Mouse (Mus musculus): ENCODE data around the gene Fam81b.
"Not testable (repeated sequence)": the region's sequence is repeated elsewhere in the genome, so short reads cannot be mapped to it uniquely, and the experiment has no call there.

Gene Fam81b

DNA sequence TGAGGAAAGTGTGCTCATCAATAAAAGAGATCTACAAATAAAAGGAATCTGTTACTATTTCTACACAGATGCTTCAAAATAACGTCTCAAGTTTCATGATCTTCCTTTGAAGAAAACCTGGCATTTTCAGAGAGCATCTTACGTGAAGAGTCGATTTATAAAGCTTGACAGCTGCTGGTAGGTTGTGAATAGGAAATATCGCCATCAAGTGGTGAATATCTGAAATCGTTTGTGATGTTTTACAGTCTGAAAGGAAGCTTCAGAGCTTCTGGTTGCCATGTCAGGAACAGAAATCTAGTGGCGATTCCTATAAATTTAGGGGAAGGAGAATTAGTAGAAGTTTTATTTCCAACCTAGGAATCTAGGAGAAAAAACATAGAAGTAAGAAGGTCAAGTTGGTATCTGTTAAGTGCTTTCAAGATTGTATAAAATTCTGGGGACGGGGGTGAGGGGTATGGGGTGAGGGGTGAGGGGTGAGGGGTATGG is at the start of gene Fam81b:
Gene Fam81b (minus strand): TSS at position 436 of the 486 bp plus-strand sequence.
- no peak for DNase-seq (ENCODE audit: low spot score)

DNA sequence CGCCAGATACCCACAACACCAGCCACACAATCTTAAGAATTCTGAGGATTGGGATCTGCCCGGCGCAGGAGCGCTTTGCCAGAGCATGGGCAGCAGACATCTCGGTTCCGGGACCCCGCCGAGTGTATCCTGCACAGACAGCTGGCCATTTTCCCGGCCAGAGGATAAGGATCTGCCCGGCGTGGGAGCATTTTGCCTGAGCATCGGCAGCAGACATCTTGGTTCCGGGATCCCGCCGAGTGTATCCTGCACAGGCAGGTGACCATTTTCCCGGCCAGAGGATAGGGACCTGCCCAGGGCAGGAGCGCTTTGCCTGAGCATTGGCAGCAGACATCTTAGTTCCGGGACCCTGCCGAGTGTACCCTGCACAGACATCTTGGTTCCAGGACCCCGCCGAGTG is 41.1 kb upstream of the Fam81b start:
- DNase-seq (ENCODE audit: low spot score) = not testable (repeated sequence)

DNA sequence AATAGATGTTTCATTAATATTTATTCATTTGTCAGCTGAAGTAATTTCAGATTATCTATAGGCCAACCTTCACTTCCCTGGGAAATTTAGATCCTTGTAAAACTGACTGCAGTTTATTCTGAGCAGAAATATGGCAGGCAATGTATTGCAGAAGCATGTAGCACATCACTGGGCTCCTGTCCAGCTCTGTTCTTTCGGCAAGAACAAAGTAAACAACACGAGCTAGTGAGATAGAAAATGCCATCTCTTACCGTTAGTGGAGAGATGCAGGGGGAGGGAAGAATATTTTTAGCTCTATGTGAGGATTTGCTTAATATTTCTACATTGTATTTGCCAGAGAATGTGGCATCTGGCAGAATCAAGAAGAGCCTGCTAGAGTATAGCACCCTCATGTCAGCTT is 13.8 kb upstream of the Fam81b start:
- no peak for DNase-seq (ENCODE audit: low spot score)

DNA sequence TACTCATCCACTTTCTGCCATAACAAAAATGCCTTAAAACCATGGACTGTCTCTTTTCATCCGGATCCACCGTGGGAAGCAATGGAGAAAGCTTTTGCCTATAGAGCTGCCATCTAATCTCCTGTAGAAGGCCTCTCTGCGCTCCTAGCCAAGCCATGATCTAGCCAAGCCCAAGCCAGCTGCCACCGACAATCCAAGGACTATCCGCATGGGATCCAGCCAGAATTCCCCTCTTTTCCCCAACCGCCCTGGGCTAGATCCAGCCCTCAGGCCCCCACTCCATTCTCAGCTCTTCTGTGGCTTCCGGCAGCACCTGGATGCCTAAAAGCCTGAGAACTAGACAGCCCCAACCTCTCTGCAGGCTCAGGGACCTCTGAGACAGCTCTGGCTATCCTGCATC is 6.7 kb upstream of the Fam81b start:
- DNase-seq (ENCODE audit: low spot score) = no peak

DNA sequence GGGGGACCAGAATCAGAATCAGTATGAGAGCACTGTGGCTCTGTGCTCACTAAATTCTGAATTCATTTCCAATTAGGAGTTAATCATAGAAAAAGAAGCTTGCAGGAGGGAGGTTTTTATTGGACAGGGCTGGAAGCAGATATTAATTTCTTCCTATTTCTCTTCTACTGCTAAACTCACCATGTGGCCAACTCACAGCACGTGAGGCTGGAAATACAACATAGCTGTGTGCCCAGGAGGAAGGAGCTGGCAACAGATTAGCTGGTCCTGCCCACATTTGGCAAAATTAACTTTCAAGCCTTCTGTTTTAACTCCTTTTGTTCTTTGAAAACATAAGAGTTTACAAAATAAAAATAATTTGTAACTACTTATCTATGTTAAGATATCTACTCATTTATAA is 3.9 kb upstream of the Fam81b start:
- DNase-seq (ENCODE audit: low spot score) = no peak

DNA sequence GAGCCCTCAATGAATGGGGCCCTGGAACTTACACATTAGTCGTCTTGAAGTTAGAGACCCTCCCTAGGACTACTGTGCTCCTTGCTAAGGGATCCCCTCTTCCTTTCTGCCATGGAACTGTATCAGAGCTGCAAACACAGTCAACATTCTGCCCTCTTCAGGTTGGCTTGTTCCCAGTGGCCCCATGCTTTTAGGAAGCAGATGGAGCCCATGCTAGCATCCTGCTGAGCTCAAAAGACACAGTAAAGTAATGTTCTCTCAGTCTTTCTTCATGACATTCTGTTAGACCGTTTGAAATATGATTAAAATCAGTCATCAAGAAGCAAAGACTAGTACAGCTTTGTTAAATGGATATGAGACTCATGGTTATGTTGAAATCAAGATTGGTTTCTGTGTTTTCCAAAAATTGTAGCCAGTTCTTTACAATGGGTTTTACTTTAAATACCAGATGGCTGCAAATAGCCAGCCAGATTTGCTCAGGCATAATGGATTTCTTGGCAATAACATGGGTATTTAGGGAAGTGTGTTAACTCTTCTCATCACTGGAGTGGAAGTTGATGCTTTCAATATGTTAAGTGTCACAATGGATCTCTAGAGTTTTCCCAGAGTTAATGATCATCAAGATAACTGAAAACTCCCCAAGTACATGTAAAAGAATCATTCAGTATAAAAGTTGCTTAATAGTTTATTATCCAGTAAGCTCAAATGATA is 938 bp upstream of the Fam81b start:
- no peak for DNase-seq (ENCODE audit: low spot score)

DNA sequence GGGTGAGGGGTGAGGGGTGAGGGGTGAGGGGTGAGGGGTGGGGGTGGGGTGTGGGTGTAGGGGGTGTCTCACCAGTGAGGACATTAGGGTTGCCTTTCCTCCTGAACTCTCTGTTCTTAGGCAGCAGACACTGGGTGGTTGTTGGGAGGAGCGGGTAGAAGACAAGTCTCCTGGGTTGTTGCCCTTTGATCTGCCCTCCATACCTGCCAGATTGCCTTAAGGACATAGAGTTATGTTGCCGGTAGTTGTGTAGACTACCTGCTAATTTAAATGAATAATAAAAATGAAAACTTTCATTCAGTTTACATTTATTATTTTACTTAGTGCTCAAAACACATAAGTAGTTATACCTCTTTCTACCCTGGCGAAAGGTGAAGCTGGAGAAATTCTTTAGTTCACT is 369 bp upstream of the Fam81b start:
- DNase-seq (ENCODE audit: low spot score) = no peak

DNA sequence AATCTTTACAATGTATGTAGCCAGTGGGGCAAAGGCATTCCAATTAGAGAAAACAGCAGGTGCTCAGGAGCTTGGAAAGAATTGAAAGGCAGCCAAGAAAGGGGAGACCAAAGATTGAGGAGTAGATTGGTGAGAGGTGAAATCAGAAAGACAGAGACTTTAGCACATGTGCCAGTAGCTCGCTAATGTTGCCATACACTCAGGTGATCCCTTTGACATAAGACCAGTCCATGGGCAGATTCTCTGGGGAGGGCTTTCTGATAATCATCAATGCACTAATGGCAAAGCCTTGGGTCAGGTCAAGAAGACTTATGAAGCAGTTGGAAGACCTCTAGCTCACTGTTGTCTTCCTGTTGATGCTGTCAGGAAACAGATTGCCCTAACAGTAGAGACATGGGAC is 671 bp downstream of the Fam81b start:
- no peak for DNase-seq (ENCODE audit: low spot score)

DNA sequence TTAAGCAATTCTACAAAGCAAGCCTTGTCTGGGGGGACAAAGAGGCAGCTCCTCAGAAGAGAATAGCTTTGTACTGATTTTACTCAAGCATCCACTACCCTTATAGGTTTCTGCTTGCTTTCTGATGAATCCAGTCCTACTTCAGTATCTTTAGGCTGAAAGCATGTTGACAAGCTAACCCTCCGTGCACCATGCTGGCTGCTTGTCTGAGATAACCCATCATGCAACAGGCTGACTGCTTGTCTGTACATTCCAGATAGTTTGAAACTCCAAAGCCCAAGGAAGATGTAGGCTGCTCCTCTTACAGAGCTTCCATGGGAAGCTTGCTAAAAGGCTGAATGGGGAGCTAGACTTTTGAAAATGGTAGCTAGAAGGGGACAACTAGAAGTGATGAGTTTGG is 1.7 kb downstream of the Fam81b start:
- no peak for DNase-seq (ENCODE audit: low spot score)

DNA sequence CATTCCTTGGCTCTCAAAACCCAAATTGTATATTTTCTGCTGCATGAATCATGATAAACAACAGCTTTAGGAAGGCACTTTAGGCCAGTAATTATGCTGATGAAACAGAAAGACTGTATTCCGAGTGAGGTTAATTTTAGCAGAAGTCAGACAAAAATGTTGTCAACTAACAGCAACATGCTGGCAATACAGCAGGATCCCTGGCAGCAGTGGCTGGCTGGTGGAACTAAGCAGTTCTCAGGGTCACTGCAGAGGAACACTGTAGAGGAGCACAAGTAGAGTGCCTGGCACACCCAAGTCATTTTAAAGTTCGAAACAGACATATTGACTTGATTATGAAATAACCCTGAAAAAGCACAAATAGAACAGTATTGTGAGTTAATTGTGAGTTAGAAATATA is 2.8 kb downstream of the Fam81b start:
- DNase-seq (ENCODE audit: low spot score) = no peak

DNA sequence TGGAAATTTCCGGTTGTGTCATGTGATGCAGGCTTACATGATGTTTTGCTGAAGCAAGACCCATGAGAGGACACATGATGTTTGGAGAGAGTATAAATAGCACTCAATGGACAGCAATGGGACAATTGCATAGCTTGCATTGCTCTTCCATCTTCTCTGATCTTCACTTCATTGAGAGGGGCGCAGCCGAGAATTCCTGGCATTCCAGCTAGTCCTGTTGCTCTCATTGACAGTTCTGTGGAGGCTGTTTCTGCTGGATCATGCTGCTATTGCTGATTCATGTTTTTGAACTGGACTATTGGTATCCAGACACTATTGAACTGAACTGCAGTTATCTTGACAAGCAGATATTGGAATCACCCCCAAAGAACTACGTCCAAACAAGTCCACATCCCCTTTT is 12.8 kb downstream of the Fam81b start:
- no peak for DNase-seq (ENCODE audit: low spot score)

DNA sequence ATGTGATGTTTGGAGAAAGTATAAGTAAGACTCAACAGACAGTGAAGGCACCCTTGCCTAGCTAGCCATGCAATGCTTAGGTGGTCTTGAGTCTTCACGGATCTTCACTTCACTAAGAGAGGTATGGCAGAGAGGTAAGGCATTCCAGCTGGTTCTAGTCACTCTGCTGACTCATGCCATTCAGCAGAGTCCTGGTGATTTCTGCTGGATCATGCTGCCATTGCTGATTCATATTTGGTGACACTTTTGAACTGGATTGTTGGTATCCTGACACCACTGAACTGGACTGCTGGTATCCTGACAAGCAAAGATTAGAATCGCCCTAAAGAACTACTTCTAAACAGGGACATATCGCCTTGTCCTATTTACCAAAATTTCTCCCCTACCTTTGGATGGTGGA is 20.3 kb downstream of the Fam81b start:
- DNase-seq (ENCODE audit: low spot score) = no peak

DNA sequence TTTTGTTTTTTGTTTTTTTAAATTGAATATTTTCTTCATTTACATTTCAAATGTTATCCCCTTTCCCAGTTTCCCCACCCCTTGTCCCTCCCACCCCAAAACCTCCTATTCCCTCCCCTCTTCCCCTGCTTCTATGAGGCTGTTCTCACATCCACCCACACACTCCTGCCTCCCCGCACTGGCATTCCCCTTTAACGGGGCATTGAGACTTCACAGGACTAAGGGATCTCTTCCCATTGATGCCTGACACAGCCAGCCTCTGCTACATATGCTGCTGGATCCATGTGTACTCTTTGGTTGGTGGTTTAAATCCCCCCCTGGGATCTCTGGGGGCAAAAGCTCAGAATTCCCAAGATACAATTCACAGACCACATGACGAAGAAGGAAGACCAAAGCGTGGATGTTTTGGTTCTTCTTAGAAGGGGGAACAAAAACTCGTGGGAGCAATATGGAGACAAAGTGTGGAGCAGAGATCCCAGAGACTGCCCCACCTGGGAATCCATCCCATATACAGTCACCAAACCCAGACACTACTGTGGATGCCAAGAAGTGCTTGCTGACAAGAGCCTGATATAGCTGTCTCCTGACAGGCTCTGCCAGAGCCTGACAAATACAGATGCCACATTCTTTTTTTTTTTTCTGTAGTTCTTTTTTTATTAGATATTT is 40.4 kb downstream of the Fam81b start:
- no peak for DNase-seq (ENCODE audit: low spot score)

DNA sequence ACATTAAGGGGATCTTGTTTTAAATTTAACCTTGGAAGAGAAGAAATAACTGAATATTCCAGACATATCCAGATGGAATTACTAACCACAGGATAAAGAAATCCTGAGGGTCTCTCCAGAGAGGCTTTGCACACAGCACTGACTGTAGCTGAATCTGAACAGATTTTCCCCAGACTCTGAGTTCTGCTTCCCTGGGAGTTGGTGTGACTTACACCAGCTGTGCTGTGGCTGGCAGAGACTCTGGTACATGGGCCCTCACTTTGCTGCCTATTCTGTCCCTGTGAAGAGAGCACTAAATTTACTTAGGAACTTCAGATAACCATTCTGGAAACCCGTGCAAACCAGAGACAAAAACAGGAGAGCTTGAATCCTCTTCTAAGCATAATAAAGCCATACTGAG is 46.1 kb downstream of the Fam81b start:
- no peak for DNase-seq (ENCODE audit: low spot score)

DNA sequence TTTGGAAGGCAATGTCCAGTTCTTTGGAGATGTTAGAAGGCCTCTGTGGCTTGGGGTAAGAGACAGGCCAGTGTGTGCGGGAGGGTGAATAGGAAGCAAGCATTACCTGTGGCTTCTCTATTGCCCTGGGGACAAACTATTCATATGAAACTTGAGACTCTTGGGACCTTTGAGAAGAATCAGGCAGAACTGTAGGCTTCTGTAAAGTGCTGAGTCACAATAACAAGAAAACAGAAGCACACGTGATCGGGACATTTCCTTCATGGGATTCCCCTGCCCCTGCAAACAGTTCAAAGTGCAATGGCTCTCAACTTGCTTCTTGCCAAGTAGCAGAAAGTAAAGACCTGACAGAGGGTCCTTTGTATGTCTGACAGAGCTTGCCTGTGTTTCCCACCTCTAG is 48.5 kb downstream of the Fam81b start:
- no peak for DNase-seq (ENCODE audit: low spot score)

DNA sequence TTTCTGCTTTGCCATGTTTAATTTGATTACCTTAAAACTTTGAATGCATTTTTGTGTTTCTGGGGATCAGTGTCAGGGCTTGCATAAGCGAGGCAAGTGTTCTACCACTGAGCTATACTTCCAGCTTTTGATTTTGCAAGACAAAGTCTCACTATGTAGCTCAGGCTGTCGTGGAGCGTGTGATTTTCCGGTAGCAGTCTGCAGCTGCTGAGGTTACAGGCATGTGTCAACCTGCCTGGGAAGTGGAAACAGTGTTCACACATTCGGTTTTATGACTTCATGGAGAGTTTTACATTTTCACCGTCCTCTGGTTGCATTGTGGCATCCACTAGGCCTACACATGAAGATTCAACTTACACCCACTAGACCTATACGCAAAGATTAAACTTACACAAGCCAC is 54.8 kb downstream of the Fam81b start:
- no peak for DNase-seq (ENCODE audit: low spot score)

DNA sequence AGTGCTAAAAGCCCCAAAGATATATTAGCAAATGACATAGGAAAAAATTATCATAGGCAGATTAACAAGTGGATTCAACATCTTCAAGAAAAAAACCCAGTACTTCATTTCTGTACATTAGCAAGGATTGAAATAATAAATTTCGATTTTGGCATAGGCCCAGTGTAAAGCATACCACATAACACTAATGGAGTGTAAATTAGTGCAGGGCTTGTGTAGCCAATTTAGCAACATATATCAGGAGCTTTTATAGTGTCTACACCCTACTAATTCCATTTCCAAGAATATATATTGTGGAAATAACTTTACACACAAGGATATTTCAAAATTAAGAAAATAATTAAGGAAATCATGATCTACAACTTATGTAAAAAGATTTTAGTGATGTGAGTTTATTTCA is 55.8 kb downstream of the Fam81b start:
- DNase-seq (ENCODE audit: low spot score) = no peak

DNA sequence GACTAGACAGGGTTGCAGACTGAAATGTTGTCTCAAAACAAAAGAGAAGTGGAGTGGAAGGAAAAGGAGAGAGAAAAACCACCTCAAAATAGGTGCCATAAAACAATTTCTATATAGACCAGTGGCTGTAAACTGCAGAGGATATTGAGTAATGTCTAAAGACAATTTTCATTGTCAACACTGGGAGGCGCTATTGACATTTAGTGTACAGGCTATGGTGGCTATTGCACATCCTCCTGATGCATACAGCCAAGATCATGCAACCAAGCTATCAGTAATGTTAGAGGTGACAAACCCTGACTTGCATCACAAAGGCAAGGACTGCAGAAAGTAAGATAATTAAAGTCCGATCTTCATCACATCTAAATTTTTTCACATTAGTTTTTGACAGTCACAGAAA is 89.5 kb downstream of the Fam81b start:
- no peak for DNase-seq (ENCODE audit: low spot score)

DNA sequence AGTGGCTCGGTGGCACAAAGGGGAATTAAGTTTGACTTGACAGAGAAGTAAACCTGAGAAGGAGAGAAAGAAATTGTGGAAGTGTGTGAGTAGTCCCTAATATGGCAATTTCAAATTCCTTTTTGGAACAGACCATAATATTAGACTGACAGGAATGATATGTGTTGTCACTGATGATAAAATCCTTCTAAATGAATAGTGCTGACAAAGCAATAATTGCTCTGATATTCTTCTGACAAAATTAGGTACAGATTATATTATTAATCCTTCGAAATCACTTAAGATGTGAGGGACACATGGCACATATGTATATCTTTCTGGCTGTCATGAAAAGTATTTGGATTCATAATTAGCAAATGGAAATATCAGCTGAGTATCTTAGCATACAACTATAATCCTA is 89.9 kb downstream of the Fam81b start:
- no peak for DNase-seq (ENCODE audit: low spot score)

DNA sequence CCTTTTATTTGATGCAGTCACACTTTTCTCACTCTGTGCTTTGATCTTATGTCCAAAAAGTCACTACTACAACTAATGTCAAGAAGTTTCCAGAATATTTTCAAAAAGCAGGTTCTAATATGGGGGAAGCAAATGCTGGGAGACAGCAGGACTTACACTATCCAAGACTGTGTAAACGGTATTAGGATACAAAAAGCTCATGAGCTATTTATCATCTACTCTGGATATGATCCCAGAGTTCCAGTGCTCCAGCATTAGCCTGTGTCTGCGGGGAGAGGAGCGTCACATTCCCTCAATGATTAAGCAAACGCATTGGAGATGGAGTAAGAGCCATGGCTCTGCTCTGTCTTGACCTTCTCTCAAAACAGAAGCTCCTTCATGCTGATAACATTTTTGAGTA is 104.9 kb downstream of the Fam81b start:
- no peak for DNase-seq (ENCODE audit: low spot score)

DNA sequence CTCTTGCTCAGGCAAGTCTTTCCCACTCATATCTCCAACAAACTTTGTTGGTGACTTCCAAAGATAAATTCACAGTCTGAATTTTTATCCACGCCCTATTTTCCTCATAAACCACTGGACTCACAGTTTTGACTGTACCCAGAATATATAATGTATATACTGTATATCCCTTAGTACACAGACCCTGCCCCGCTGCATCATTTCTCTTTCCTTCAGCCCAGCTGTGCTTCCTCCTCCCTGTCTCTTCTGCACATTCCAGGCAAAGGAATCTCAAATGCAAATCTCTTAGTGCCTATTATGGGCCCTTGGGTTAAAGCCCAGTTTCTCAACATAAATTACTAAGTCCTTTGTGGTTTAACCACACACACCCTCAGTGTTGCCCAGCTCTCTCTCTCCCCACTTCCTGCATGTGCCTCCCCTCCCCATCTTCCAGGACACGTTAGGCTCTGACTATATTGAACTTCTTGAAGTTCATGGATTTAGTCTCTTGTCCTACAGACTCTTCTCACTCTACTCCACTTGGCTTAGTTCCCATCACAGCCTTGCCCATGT is 107.5 kb downstream of the Fam81b start:
- no peak for DNase-seq (ENCODE audit: low spot score)

DNA sequence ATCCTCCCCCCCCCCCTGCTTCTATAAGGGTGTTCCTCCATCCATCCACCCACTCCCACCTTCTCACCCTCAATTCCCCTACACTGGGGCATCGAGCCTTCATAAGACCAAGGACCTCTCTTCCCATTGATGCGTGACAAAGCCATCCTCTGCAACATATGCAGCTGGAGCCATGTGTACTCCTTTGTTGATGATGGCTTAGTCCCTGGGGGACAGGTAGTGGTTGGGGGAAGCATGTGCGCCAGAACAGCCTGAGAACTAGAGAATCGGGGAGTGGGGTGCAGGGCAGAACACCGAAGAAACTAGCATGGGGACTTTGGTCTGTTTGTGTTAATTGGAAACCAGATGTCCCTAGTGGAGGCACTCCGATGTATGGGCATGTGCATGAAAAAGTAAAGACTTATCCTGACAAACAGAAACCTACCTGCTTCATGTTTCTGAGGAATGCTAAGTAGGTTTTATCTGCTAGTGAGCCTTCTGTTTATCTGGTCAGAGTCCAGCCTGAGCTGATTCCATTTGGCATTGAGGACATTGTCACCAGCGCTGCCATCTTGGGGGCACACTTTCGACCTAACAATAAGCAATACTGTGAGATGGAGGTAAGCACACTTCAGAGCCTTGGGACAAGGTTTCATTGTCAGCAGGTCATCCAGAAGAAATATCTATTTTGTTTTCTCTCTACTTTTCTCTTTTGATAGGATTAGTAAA is 109.3 kb downstream of the Fam81b start:
- no peak for DNase-seq (ENCODE audit: low spot score)

DNA sequence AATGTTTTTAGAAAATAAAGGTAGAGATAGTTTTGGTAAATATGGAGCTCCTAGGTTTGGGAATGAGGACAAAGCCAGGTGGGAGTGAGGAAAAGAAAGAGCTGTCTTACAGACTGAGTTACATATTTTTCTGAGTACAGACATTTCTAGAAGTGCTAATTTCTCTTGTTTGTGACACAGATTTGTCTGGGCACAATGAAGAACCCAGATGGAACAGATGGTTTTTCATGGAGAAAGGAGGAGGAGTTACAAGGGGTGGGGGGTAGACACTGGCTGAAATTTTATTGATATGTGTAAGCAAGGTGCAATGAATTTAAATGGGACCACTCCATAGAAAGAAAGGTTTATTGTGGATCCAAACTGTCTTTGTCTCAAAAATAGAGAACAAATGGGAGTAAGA is 109.9 kb downstream of the Fam81b start:
- DNase-seq (ENCODE audit: low spot score) = no peak

Data from ovary, adult 18-20 months (tissue).